Mouse (Mus musculus) right cerebral cortex, postnatal 25 days (tissue): ENCODE measurements around the gene Zfp64.

Experiments used
- DNase-seq: peaks from one replicate; pipeline ENCODE4 v3.0.0; 2022

Gene Zfp64

GRCm38 (mm10) chr2:168954835-168955716 lies at the start of gene Zfp64:
Zfp64 (minus strand) TSS chr2:168955587.
- DNase-seq = peak; percentile 84

DNA sequence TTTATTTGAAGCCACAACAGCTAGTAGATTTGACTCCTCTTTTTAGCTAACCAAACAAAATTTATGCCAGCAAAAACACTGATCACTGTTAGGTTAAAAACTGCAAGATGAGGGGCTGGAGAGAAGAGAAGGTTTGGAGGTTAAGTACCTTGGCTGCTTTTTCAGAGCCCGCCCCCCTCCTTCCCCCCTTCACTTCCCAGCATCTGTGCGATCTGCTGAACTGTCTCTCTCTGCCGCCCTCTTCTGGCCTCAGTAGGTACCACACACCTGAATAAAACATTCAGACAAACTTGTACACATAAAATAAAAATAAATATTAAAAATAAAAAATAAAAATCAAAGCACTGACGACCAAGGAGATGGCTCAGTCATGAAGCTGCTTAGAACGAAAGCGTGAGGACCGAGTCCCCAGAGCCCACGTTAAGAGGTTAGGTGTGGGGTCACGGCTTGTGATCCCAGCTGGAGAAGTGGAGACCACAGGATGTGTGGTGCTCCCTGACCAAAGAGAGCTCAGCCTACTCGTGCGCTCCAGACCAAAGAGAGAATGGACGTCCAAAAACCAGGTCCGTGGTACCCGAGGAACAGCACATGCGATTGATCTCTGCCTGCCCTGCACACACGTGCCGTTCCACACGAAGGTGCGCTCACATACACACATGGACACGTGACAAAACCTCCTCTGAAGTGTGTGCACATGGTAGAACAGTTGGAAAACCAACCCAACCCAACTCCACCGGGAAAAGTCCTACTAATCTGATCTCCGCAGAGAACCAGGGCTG lies 37.4 kb upstream of the Zfp64 start:
- no peak for DNase-seq

DNA sequence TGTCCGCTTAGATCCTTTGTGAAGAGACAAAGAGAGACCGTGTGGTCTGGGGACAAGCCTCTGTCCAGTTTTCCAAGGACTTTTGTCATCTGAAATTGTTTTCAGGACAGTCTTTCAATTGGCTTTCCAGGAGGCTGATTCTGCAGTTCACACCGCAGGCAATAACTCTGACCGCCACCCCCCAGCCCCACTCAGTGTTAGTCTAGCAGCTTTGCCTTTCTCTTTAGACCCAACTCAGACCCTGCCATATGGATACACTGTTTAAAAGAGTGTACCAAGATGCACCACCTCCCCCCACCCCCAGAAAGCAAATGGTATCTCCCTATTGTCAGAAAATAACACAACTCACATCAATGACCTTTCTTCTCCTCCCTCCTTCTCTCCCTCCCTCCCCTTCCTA lies 35.6 kb upstream of the Zfp64 start:
- no peak for DNase-seq

GRCm38 (mm10) chr2:168990061-168990753 lies 34.8 kb upstream of the Zfp64 start:
- DNase-seq = no peak

- DNase-seq = no peak
These were observed 32.7 kb upstream of the Zfp64 start for GRCm38 (mm10) chr2:168988056-168988455.

GRCm38 (mm10) chr2:168987421-168987820 lies 32.0 kb upstream of the Zfp64 start:
- DNase-seq = no peak

DNA sequence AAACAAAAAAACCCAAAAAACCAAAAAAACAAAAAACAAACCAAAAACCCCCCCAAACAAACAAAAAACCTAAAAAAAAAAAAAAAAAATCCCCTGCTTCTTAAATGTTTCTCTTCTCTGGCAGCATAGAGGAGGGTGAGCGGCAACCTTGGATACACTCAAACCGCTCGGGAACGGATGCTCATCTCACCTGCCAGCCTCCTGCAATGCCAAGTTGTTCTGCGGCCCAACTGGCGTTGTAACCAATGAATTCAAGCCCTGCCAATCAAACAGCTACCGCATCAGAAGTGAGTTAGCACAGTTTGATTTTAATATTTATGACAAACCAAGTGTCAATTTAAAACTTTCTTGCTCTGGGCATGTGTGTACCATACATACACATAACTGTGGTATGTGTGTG lies 26.6 kb upstream of the Zfp64 start:
- DNase-seq = no peak

GRCm38 (mm10) chr2:168981448-168981847 lies 26.1 kb upstream of the Zfp64 start:
- DNase-seq = no peak

- peak; percentile 48 for DNase-seq
These were observed 25.5 kb upstream of the Zfp64 start for GRCm38 (mm10) chr2:168980859-168981258.

DNA sequence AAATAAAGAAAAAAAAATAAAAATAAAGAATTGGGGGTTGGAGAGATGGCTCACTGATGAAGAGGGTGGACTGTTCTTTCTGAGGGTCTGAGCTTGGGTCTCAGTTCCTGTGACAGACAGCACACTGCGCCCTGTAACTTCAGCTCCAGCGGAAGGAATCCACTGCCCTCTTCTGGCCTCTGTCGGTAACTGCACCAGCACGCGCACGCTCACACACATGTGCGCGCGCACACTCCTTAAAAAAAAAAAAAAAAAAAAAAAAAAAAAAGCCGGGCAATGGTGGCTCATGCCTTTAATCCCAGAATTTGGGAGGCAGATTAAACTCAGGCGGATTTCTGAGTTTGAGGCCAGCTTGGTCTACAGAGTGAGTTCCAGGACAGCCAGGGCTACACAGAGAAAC lies 24.4 kb upstream of the Zfp64 start:
- DNase-seq = no peak

- no peak for DNase-seq
These were observed 22.6 kb upstream of the Zfp64 start for GRCm38 (mm10) chr2:168978031-168978430.

GRCm38 (mm10) chr2:168970131-168970530 lies 14.7 kb upstream of the Zfp64 start:
- no peak for DNase-seq

DNA sequence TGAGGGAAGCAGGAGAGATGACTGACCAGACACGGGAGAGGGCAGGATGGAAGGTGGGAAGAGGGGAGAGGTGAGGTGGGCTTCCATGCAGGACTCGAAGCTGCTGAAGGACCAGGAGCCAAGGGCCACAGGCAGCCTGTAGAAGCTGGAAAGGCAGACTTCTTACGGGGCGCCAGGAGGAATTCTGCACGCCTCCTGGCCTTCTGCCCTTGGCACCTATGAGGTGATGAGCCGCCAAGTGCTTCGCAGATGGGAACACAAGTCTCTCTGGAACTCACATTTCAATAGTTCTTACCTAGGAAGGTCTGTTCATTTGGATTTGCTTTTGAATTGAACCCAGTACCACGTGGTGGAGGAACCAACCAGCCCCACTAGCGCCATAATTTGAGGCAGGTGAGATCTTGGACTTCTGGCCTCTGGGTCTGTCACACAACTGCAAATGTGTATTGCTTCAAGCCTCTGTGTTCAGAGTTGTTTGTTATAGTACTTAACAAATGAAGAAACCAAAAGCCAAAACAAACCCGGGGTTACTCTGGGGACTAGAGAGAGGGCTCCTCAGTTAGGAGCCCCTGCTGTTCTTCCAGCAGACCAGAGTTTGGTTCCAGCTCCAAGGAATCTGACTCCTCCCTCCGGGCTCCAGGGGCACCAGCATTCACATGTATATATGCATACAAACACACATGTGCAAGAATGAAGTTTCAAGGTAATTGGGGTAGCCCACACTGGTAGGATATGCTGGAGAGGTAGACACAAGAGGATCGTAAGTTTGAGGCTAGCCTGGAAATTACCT lies 12.9 kb upstream of the Zfp64 start:
- no peak for DNase-seq

GRCm38 (mm10) chr2:168966525-168966924 lies 11.1 kb upstream of the Zfp64 start:
- DNase-seq = no peak

GRCm38 (mm10) chr2:168964849-168965248 lies 9.5 kb upstream of the Zfp64 start:
- no peak for DNase-seq

GRCm38 (mm10) chr2:168961729-168962666 lies 6.6 kb upstream of the Zfp64 start:
- no peak for DNase-seq

GRCm38 (mm10) chr2:168960814-168961213 lies 5.4 kb upstream of the Zfp64 start:
- DNase-seq = no peak

DNA sequence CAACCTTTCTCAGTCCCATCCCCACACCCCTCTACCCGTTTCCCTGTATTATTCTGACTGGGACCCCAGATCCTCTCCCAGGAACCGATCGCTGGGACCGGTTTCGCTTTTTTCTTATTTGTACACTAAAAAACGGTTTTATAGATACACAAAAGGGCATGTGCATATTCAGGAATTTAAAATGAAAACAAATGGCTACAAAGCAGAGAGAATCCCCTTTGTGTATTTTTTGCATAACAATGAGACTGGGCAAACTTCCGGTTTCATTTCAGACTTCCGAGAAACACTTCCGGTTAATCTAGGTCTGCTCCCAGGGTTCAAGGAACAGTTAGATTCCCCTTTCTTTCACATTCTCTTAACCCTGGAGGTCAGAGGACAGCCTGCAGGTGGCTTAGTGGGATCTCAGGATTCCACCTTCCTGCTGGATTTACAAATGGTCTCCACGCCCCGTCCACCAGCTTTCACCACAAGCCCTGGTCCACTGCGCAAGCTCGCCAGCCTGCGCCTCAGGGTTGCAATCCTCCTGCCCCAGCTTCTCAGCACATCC lies 4.0 kb upstream of the Zfp64 start:
- DNase-seq = no peak

GRCm38 (mm10) chr2:168955850-168956346 lies 511 bp upstream of the Zfp64 start:
- peak; percentile 23 for DNase-seq

GRCm38 (mm10) chr2:168954376-168954775 lies 1.0 kb downstream of the Zfp64 start:
- no peak for DNase-seq

DNA sequence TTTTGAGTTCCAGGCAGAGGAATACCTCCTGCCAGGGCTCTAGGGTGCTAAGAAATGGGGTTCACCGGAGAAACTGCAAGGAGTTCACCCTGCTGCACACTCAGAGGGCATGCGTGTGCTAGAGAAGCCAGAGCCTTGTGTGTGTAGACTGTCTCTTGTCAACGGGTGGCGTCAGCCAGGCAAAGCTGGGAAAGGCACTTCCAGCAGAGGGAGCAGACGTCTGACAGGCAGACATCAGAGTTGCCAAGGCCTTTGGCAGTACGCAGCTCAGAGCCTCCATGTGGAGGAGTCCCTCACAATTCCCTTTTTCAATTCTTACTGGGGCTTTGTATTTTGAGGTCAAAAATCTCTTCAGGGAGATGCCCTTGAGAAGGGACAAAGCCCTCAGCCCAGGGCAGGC lies 6.9 kb downstream of the Zfp64 start:
- DNase-seq = no peak
